Mouse (Mus musculus) lung, postnatal 36 days (tissue): ENCODE data around the gene Sgpl1.
"Not testable (repeated sequence)": the region's sequence is repeated elsewhere in the genome, so short reads cannot be mapped to it uniquely, and the experiment has no call there.

Experiments
- DNase-seq: peaks from one replicate; pipeline ENCODE4 v3.0.0; 2022; ENCODE audit warnings: mixed read lengths

Gene Sgpl1

DNA sequence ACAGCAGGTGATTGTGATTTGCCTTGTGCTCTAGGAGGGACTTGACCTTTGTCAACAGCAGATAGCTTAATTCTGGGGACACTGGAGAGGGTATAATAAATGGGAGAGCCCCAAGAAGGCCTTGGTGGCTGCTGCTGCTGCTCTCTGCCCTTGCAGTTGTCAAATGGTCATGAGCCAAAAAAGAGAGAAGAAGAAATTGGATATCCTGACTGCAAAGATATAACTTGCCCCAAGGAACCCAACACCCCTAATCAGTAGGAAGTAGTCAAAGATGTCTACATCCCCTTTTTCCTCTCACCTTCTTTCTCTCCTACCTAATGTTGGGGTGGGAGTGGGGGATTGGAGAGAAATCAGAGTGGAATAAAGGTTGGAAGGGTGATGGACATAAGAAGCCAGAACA, 4.6 kb upstream of the Sgpl1 start:
- no peak for DNase-seq

- no peak for DNase-seq
Measured at GRCm38 (mm10) chr10:61150616-61151015, 3.1 kb upstream of the Sgpl1 start.

DNA sequence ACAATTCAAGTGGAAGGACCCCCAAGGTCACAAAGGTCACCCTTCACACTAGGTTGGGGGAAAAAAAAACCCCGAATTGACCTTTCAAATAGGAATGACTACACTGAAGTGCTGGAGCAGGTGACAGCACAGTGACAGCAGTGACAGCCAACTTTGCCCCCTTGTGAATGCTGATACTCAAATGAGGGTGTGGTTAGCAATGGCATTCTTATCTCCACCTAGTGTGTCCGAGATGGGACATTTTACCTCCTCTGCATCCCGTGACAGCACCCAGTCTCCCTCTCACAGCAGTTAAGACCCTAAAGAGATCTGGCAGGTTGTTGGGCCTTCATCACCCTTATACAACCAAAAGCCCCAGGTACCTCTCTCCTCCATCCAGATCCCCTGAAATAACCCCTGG, 2.0 kb upstream of the Sgpl1 start:
- no peak for DNase-seq

- DNase-seq = no peak
Measured at GRCm38 (mm10) chr10:61146807-61147156, 721 bp downstream of the Sgpl1 start.

DNA sequence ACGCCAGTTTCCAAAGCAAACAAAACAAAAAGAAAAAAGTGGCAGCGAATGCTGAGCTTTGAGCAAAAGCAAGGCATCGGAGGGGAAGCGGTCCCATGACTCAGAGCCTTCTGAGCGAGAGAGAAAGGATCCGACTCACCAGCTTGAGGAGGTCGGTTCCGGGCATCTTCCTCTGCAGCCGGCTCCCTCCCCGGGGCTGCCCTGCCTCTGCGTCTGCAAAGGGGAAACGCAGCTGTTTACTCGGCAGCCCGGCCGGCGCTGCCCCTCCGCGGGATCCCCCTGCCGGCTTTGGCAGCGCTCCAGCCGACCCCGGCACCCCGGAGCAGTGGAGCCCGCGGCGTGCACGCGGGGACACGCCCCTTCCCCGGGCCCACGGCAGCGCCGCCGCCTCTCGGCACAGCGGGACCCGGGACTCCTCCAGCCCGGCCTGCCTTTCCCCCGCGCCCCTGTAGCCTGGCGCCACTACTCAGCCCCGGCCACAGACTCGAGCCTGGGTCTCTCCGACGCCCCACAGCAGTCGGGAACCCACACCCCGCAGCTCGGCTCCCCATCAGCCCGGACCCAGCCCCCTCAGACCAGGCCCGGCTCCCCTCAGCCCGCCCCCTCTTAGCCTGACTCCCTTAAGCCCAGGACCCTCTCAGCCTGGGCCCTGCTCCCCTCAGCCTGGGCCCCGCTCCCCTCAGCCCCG, 1.2 kb downstream of the Sgpl1 start:
- peak; percentile 54 for DNase-seq

- no peak for DNase-seq
Measured at GRCm38 (mm10) chr10:61145766-61146118, 1.8 kb downstream of the Sgpl1 start.

DNA sequence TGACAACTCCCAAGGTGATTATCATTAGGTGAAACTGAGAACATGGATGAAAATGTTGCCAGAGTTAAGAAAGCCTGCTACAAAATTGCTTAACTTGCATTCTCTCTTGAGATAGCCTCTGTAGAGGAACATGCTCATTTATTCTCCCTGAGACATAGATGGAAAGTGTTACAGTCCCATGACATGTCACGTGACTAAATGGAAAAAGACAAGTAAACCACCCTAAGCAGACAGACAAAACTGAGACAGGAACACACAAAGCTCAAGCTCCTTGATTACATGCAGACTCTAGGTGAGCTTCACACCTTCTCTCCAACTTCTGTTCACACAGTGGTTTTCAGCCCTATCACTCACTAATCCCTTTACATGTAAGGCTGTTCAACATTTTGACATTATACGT, 4.2 kb downstream of the Sgpl1 start:
- no peak for DNase-seq

DNA sequence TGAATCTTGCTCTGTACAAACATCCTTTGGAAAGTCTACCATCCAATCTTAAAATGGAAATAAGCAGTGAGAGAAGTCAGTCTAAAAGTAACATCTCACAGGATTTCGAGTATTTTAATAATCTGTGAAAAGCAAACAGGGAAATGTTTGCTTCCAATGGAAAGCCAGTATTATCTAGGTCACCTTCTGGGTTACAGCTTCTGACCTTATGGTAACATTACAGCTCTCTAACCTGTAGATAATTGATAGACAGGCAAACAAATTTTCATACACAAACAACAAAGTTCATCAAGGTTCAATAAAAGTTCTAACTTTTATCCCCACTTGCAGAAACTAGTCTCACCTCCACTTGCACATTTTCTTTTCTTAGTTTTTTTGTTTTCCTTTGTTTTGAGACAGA, 9.9 kb downstream of the Sgpl1 start:
- no peak for DNase-seq

- peak; percentile 27 for DNase-seq
Measured at GRCm38 (mm10) chr10:61135226-61135839, 12.2 kb downstream of the Sgpl1 start.

DNA sequence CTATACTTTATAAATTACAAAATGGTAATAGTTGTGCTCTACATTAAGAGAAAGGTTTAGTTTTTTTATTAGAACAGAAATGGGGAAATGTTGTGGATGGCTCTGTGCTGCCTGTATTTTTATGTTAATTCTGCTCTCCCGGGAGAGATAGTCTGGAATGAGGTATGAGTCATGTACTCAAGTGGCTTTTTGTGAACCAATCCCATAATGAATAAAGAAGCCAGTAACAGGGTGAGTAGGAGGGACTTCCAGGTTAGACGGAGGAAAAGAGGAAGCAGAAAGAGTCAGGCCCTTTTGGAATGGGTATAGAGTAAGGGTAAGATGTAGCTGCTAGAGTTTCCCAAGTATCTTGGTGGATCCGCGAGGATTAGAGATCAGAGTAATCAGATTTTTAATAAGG, 13.5 kb downstream of the Sgpl1 start:
- no peak for DNase-seq

DNA sequence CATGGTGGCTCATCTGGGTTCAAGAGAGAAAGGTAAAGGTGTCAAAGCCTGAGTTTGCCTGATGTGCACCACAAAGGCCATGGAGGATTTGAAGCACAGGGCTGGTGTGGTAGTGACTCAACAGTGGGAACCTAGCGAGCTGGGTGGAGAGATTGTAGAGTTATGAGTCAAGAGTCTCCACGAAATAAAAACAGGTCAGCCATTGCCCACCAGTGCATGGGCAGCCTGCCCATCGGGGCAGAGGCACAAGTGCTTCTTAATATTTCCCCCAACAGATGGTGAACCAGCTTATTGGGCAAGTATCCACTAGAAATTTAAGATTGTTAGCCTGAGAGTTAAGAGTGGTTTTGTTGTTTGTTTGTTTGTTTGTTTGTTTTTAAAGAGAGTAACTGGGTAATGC, 16.5 kb downstream of the Sgpl1 start:
- no peak for DNase-seq

DNA sequence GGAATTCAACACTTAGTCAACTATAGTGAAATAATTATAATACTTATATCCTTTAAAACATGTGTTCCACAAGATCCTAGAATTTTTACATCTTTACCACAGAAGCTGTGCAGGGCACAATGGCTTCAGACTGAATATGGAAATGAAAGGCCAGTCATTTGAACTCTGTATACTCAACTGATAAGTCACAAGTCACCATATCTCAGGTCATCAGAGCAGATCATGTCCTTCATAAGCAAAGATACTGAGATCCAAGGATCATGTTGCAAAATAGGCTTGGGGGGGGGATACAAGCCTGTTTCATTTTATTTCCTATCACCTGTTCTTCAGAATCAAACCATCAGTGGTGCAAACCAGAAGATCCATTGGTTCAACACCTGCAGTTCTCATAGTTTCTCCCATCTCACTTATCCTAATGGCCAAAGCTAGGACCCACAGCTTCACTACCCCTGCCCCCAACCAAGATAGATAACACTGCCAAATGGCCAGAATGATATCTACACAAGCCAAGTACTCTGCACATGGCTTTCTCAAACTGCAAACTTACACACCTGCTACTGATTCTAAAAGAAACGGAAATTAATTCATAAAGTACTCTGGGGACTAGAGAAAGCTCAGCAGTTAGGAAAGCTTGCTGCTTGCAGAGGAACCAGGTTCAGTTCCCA, 18.7 kb downstream of the Sgpl1 start:
- no peak for DNase-seq

GRCm38 (mm10) chr10:61124462-61124861, 23.0 kb downstream of the Sgpl1 start:
- no peak for DNase-seq

- no peak for DNase-seq
Measured at GRCm38 (mm10) chr10:61123276-61123913, 24.1 kb downstream of the Sgpl1 start.

- not testable (repeated sequence) for DNase-seq
Measured at GRCm38 (mm10) chr10:61121732-61122131, 25.8 kb downstream of the Sgpl1 start.

- no peak for DNase-seq
Measured at GRCm38 (mm10) chr10:61114246-61114720, 33.2 kb downstream of the Sgpl1 start.

GRCm38 (mm10) chr10:61103564-61104114, 43.9 kb downstream of the Sgpl1 start:
- DNase-seq = no peak

DNA sequence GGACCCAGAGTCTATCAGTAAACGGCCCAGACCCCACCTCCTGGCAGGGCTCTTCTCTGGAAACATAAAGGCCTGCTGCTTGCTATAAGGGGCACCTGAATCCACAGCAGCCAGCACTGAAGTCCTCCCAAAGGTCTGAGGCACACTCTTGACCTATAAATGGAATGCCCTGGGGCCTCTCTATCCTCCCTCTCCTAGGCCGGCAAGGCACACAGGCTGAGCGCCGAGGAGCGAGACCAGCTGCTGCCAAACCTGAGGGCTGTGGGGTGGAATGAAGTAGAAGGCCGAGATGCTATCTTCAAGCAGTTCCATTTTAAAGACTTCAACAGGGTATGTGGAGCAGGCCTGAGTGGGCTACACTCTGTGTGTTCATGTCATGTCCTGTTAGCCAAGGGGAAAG, 55.6 kb downstream of the Sgpl1 start:
- no peak for DNase-seq

DNA sequence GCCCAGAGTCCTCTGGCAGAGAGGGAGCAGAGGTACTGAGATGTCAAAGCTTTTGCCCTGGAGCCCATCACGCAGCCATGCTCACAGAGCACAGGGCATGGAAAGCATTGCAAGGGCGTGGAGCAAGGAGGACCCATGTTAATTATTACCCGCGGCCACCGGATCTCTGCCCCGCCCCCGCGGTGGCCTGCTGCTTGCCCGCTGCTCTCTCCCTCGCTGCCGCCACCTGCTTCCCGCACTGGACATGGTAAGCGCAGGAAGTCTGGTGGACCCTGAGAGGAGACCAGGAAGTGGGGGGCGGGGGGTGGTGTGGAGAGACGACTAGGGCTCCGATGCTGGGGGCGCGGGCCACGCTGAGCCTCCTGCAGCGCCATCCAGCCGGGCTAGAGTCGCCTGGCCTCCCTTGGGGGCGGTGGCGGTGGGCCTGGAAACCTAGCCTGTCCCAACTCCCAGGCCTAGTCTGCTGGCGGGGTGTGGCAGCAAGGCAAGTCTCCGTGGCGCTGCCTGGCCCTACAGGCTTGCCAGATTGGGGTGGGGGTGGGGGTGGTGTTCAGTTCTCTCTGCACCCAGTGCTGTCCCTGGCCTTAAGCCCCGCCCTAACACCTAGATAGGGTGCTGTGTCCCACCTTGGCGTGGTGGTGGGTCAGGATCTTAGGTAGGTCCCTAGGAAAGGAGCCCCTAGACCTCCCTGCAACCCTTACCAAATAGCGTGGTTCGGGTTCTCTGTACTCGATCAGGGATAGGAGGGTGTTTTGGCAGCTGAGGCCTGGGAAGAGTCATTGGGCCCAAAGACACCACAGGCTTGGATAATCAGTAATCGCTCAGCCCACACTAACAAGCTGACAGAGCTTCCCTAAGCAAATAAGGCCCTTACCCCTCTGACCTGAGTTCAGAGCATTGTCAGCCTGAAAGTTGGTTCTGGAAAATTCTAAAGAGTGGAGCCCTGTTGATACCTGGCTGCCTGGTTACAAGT, 58.0 kb downstream of the Sgpl1 start, which contains the start of gene Pcbd1:
Gene Pcbd1 (plus strand): TSS at position 162 of the 973 bp plus-strand sequence.
- DNase-seq = peak; percentile 72

DNA sequence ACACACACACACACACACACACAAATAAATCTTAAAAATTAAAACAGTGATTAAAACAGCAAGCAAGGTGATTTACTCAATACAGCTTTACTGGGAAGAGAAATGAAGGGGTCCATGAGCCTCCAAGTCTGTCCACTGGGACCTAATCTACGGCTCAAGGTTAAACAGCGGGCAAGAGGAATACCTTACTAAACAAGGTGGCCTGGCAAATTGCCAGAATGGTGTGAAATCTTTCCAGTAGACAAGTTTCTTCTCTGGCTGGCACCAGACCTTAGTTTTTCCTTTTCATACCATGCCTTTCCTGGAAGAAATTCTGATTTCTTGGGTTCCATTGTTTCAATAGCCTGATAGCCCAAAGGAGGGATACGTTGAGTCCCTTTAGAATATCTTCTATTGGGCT, 59.0 kb downstream of the Sgpl1 start:
- DNase-seq = no peak

DNA sequence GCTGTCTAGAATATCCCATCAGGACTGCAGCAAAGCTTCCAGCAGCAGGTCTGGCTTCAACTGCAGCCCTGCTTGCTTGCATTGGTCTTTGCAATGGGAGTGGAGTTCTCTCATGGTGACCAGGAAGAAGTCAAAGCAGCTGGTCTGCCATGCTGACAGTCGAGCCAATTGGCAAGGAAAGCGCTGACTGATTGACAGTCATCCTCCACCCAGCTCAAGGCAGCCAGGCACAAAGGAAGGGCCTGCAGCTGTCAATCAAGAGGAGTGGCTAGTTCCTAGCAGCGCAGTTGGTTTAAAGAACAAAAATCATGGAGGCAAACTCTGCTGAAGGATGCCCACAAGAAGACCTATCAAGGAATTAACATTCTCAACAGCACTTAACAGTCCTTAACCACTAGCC, 61.0 kb downstream of the Sgpl1 start:
- no peak for DNase-seq

DNA sequence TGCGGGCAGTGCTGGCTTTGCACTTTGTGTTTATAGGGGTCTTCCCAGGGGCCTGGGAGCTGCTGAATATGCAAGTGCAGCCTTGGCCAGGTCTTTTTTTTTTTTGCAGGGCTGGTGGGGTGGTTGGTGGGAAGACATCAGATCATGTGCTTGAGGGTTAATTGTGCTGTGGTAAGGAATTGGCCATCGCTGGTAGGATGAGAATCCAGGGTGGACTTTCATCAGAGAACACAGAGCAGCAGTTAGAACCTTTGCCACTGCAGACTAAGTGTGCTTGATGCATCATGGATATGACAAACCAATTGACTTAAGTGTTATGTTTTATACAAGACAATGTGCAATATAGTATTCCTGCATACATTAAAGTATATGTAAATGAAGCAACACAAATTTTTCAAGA, 62.1 kb downstream of the Sgpl1 start:
- no peak for DNase-seq
